Mouse (Mus musculus): ENCODE measurements around the gene Dnah7c. TPM values are rescaled to one million over a fixed set of nuclear protein-coding genes. Genes with fewer than 3 reads are reported as not detected.
"Not testable (repeated sequence)": the region's sequence is repeated elsewhere in the genome, so short reads cannot be mapped to it uniquely, and the experiment has no call there.

Gene Dnah7c
- total and polyA plus RNA-seq, 3 experiments = 0.05 TPM; not detected in 2

- no peak overlapping the region for H3K4me3 ChIP-seq (ENCODE audit: low read depth, low read length)
- no peak for ATAC-seq (ENCODE audit: extremely low read depth, insufficient number of reproducible peaks, low FRiP score, poor library complexity, severe bottlenecking)
- H3K27me3 ChIP-seq (ENCODE audit: insufficient read depth, low read length) = no peaks in the 10 kb centered on the region
- H3K4me1 ChIP-seq (ENCODE audit: insufficient read depth, low read depth, low read length) = no peaks in the 10 kb centered on the region
- no peak for DNase-seq (ENCODE audit: low spot score)
- no peaks in the 10 kb centered on the region for H3K9me3 ChIP-seq (replicated peaks)
- TF ChIP-seq GATA1 (IDR thresholded peaks at IDR 0.05; ENCODE audit: borderline replicate concordance, low read length) = no peak
- no peak for TF ChIP-seq TAL1 (conservative IDR thresholded peaks at IDR 0.05; ENCODE audit: low read depth, low read length)
- no peak for TF ChIP-seq POLR2AphosphoS5 (IDR thresholded peaks at IDR 0.05; ENCODE audit: insufficient replicate concordance, low read depth, low read length)
- TF ChIP-seq GATA2 (IDR thresholded peaks at IDR 0.05; ENCODE audit: borderline replicate concordance, low read depth, low read length) = no peak
- no peak for TF ChIP-seq CTCF (IDR thresholded peaks at IDR 0.05; ENCODE audit: low read depth, low read length)
- no peaks in the 10 kb centered on the region for H3K36me3 ChIP-seq (replicated peaks)
These were observed 194.9 kb downstream of the Dnah7c start for GRCm38 (mm10) chr1:46620331-46620730.

DNA sequence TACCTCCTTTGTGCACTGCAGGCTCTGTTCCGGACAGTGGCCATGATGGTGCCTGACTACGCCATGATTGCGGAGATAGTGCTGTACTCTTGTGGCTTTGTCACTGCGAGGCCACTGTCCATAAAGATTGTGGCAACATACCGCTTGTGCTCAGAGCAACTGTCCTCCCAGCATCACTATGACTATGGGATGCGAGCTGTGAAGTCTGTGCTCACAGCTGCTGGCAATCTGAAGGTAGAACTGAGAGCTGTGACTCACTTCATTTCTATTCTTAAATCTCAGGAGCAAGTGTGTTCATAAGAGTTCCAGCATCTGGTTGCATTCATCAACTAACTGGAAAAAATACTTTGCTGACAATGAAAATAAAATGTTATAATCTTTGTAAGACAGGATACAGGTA lies 200.5 kb downstream of the Dnah7c start:
- H3K36me3 ChIP-seq (replicated peaks); H3K4me3 ChIP-seq (ENCODE audit: low read depth, low read length); H3K9me3 ChIP-seq (replicated peaks); H3K27me3 ChIP-seq (ENCODE audit: insufficient read depth, low read length); ATAC-seq (ENCODE audit: extremely low read depth, insufficient number of reproducible peaks, low FRiP score, poor library complexity, severe bottlenecking); H3K4me1 ChIP-seq (ENCODE audit: insufficient read depth, low read depth, low read length); DNase-seq (ENCODE audit: low spot score): not testable (repeated sequence)

DNA sequence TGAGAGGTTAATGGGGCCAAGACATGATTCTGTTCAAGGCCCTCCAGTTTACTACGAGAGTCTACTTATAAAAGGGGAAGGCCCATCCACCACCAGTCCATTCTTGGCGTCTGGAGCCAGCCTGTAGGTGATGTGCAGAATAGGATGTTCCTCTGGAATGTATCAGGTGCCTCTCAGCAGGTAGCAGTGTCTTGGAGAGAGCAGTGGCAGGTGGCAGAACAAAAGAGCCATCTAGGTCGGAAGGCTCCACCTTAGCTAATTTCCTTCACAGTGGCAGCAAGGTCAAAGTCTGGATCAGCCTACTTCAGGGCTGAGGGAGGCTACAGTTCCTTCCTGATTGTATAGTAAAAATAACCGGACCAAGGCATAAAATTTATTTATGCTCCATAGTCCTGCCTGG lies 224.4 kb downstream of the Dnah7c start:
- not testable (repeated sequence) for H3K4me1 ChIP-seq (ENCODE audit: insufficient read depth, low read depth, low read length); H3K4me3 ChIP-seq (ENCODE audit: low read depth, low read length); H3K9me3 ChIP-seq (replicated peaks); ATAC-seq (ENCODE audit: extremely low read depth, insufficient number of reproducible peaks, low FRiP score, poor library complexity, severe bottlenecking); H3K27me3 ChIP-seq (ENCODE audit: insufficient read depth, low read length); H3K36me3 ChIP-seq (replicated peaks); DNase-seq (ENCODE audit: low spot score)

- not testable (repeated sequence) for ATAC-seq (ENCODE audit: extremely low read depth, insufficient number of reproducible peaks, low FRiP score, poor library complexity, severe bottlenecking); H3K9me3 ChIP-seq (replicated peaks); H3K4me1 ChIP-seq (ENCODE audit: insufficient read depth, low read depth, low read length); H3K36me3 ChIP-seq (replicated peaks); H3K4me3 ChIP-seq (ENCODE audit: low read depth, low read length); H3K27me3 ChIP-seq (ENCODE audit: insufficient read depth, low read length); DNase-seq (ENCODE audit: low spot score)
These were observed 227.3 kb downstream of the Dnah7c start for GRCm38 (mm10) chr1:46652721-46653120.

DNA sequence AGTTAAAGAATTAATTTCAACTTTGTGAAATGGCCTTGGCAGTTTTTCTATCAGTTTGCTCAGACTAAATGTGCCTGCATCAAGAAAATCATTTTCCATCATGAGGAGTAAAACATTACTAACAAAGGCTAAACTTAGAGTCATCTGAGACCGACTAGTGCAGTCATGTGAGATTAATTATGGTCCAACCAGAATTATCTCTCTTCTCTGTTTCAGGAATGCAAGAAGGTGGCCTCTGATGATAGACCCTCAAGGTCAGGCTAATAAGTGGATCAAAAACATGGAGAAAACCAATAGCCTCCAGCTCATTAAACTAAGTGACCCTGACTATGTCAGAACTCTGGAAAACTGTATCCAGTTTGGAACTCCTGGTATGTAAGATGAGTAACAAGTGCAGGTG lies 299.4 kb downstream of the Dnah7c start:
- ATAC-seq (ENCODE audit: extremely low read depth, insufficient number of reproducible peaks, low FRiP score, poor library complexity, severe bottlenecking); H3K27me3 ChIP-seq (ENCODE audit: insufficient read depth, low read length); H3K4me1 ChIP-seq (ENCODE audit: insufficient read depth, low read depth, low read length); H3K9me3 ChIP-seq (replicated peaks); DNase-seq (ENCODE audit: low spot score); H3K36me3 ChIP-seq (replicated peaks); H3K4me3 ChIP-seq (ENCODE audit: low read depth, low read length): not testable (repeated sequence)

GRCm38 (mm10) chr1:46725266-46725665 lies 299.9 kb downstream of the Dnah7c start:
- Histone ChIP-seq H3K9me3 (replicated peaks) (no peaks in the 10 kb centered on the region), H3K36me3 (replicated peaks) (no peaks in the 10 kb centered on the region), H3K4me1 (ENCODE audit: insufficient read depth, low read depth, low read length) (no peaks in the 10 kb centered on the region), H3K4me3 (ENCODE audit: low read depth, low read length) (no peak overlapping the region), H3K27me3 (ENCODE audit: insufficient read depth, low read length) (no peaks in the 10 kb centered on the region)
- TF ChIP-seq GATA2 (IDR thresholded peaks at IDR 0.05; ENCODE audit: borderline replicate concordance, low read depth, low read length) (no peak), TAL1 (conservative IDR thresholded peaks at IDR 0.05; ENCODE audit: low read depth, low read length) (no peak), GATA1 (IDR thresholded peaks at IDR 0.05; ENCODE audit: borderline replicate concordance, low read length) (no peak), CTCF (IDR thresholded peaks at IDR 0.05; ENCODE audit: low read depth, low read length) (no peak), POLR2AphosphoS5 (IDR thresholded peaks at IDR 0.05; ENCODE audit: insufficient replicate concordance, low read depth, low read length) (no peak)
- DNase-seq (ENCODE audit: low spot score) (no peak), ATAC-seq (ENCODE audit: extremely low read depth, insufficient number of reproducible peaks, low FRiP score, poor library complexity, severe bottlenecking) (no peak)

GRCm38 (mm10) chr1:46725719-46726118 lies 300.3 kb downstream of the Dnah7c start:
- not testable (repeated sequence) for H3K36me3 ChIP-seq (replicated peaks); DNase-seq (ENCODE audit: low spot score); ATAC-seq (ENCODE audit: extremely low read depth, insufficient number of reproducible peaks, low FRiP score, poor library complexity, severe bottlenecking); H3K4me1 ChIP-seq (ENCODE audit: insufficient read depth, low read depth, low read length); H3K27me3 ChIP-seq (ENCODE audit: insufficient read depth, low read length); H3K4me3 ChIP-seq (ENCODE audit: low read depth, low read length); H3K9me3 ChIP-seq (replicated peaks)

DNA sequence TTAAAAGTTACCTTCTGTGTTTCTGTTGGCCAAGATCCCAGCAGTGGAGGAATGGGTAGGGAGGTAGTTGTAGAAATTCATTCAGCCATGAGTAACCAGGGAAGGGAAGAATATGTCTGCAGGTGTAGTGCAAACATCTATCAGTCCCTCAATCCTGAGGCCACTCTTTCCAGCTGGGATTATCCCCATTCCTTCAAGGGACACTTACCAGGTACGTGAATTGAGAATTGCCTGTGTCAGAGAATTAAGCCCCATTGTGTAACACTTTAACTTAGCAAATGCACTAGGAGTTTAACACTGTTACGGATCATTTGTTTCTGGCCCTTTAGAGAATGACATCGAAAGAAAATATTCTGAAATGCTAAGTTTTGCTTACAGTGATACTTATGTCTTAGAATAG lies 304.3 kb downstream of the Dnah7c start:
- not testable (repeated sequence) for H3K4me1 ChIP-seq (ENCODE audit: insufficient read depth, low read depth, low read length); H3K36me3 ChIP-seq (replicated peaks); H3K27me3 ChIP-seq (ENCODE audit: insufficient read depth, low read length); H3K4me3 ChIP-seq (ENCODE audit: low read depth, low read length); H3K9me3 ChIP-seq (replicated peaks); ATAC-seq (ENCODE audit: extremely low read depth, insufficient number of reproducible peaks, low FRiP score, poor library complexity, severe bottlenecking); DNase-seq (ENCODE audit: low spot score)

DNA sequence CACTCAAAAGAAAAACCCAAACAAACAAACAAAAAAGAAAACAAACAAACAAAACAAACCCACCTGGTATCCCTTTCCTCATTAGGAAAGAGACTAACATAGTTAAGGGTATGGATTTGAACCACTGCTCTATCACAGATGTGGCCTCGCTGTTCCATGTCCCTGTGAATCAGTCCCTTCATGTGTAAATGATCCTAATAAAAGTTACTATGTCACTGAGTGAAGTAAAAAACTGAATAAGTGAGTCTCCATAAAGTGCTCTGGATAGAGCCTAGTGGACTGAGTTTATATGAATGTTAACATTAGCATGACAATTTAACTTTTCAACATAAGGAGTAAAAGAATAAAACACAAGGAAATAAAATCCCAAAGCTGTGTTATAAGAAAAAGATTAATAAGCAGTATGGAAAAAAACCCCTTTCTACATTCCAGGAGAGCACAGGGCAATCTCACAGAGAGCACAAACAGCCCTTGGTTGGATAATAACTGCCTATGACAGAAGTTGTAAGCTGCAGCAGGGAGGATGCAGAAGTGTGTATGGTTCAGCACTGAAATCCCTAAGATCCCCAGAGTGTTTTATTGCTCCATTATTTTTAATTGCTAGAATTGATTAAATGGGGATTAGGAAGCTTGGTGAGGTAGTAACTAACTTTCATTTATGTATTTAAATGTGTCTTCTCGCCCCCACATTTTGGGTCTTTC lies 308.2 kb downstream of the Dnah7c start:
- not testable (repeated sequence) for DNase-seq (ENCODE audit: low spot score); H3K36me3 ChIP-seq (replicated peaks); H3K27me3 ChIP-seq (ENCODE audit: insufficient read depth, low read length); ATAC-seq (ENCODE audit: extremely low read depth, insufficient number of reproducible peaks, low FRiP score, poor library complexity, severe bottlenecking); H3K9me3 ChIP-seq (replicated peaks); H3K4me3 ChIP-seq (ENCODE audit: low read depth, low read length); H3K4me1 ChIP-seq (ENCODE audit: insufficient read depth, low read depth, low read length)

DNA sequence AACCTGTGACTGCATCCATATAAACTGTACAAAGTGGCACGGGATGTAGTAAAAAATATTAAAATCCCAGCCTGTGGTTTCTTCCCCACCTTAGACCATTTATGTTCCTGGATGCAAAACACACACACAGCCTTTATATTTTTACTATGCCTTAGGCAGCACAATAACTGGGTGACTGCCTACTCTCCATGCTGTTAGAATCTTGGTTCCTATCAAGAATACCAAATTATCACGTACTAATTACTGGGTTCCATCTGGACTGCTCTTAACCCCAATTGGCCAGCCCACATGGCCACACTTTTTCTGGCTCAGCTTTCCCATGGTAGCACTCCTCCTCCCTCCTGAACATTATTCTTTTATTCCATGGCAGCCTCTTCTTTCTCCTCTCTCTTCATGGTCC lies 309.1 kb downstream of the Dnah7c start:
- ATAC-seq (ENCODE audit: extremely low read depth, insufficient number of reproducible peaks, low FRiP score, poor library complexity, severe bottlenecking); H3K27me3 ChIP-seq (ENCODE audit: insufficient read depth, low read length); H3K36me3 ChIP-seq (replicated peaks); H3K4me1 ChIP-seq (ENCODE audit: insufficient read depth, low read depth, low read length); DNase-seq (ENCODE audit: low spot score); H3K9me3 ChIP-seq (replicated peaks); H3K4me3 ChIP-seq (ENCODE audit: low read depth, low read length): not testable (repeated sequence)

DNA sequence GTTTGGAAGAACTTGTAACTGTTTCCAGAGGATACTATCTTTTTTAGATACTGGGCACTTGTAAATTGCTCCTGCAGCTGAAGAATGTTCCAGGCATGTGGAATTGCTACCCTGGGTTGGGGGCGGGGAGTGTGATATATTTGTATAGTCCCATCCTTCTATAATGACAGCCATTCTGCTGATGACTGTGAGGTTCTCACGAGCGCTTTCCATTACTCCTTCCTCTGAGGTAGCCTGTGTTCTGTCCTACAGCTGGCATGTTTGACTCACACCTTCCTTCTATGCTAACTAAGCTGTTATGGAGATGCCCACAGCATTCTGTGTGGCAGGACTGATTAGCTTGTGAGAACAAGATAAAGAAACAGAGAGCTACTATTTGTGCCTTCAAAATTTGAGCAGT lies 339.2 kb downstream of the Dnah7c start:
- not testable (repeated sequence) for H3K27me3 ChIP-seq (ENCODE audit: insufficient read depth, low read length); H3K36me3 ChIP-seq (replicated peaks); ATAC-seq (ENCODE audit: extremely low read depth, insufficient number of reproducible peaks, low FRiP score, poor library complexity, severe bottlenecking); H3K4me1 ChIP-seq (ENCODE audit: insufficient read depth, low read depth, low read length); H3K9me3 ChIP-seq (replicated peaks); H3K4me3 ChIP-seq (ENCODE audit: low read depth, low read length); DNase-seq (ENCODE audit: low spot score)
